Mouse (Mus musculus) thymus, adult 2 months (tissue): ENCODE data around the gene Dop1b. TPM values are rescaled to one million over a fixed set of nuclear protein-coding genes. Genes with fewer than 3 reads are reported as not detected.

Source experiments
- DNase-seq: peaks from one replicate; pipeline ENCODE4 v3.0.0; 2021
- H3K27ac ChIP-seq: fragments of 200-500 bp; 2 replicates; pipeline ENCODE4 v1.5.1; 2012; ENCODE audit warnings: low read length, control low read depth; ENCODE audit not compliant: control insufficient read depth, insufficient read depth
- H3K27me3 ChIP-seq: fragments of 200-500 bp; 2 replicates; pipeline ENCODE4 v1.6.1; 2012; ENCODE audit warnings: mild to moderate bottlenecking, low read length, moderate library complexity, mixed read lengths; ENCODE audit not compliant: control insufficient read depth, insufficient read depth
- H3K36me3 ChIP-seq: fragments of 200-500 bp; 2 replicates; pipeline ENCODE4 v1.6.1; 2012; ENCODE audit warnings: mild to moderate bottlenecking, low read length, moderate library complexity; ENCODE audit not compliant: control insufficient read depth, insufficient read depth
- H3K4me1 ChIP-seq: fragments of 200-500 bp; replicated peaks from 2 replicates; pipeline ENCODE4 v1.6.1; 2012; ENCODE audit warnings: low read length; ENCODE audit not compliant: control insufficient read depth, insufficient read depth
- H3K4me3 ChIP-seq: fragments of 200-500 bp; 2 replicates; pipeline ENCODE4 v1.5.1; 2012; ENCODE audit warnings: mild to moderate bottlenecking, low read length, control low read depth, moderate library complexity; ENCODE audit not compliant: control insufficient read depth, insufficient read depth
- CTCF ChIP-seq: fragments of 200-500 bp; IDR thresholded peaks from 2 replicates; pipeline ENCODE4 v1.5.1; 2012; ENCODE audit warnings: mild to moderate bottlenecking, control low read depth, low read length, moderate library complexity, borderline replicate concordance; ENCODE audit not compliant: control insufficient read depth, poor library complexity, insufficient read depth; ENCODE audit errors: extremely low read depth
- POLR2A ChIP-seq: fragments of 200-500 bp; IDR thresholded peaks from 2 replicates; pipeline ENCODE4 v1.6.1; 2012; ENCODE audit warnings: mild to moderate bottlenecking, low read length, control low read depth, moderate library complexity; ENCODE audit not compliant: control insufficient read depth, poor library complexity, insufficient read depth; ENCODE audit errors: extremely low read depth
- WGBS: fragments of 180-500 bp; shearing (Covaris S2); methylation state at CpG from one replicate; pipeline ENCODE4 v1.1.7; 2018; 5-methylcytosine and 5-hydroxymethylcytosine counted together
- polyA plus RNA-seq: library from polyadenylated mRNA; depleted of rRNA; stranded (reverse); fragments of >200 nt; gene quantifications from 2 replicates; pipeline ENCODE4 v1.2.3, GENCODE M21; 2012

Gene Dop1b
- polyA plus RNA-seq, 1 experiment: 60.6 TPM

DNA sequence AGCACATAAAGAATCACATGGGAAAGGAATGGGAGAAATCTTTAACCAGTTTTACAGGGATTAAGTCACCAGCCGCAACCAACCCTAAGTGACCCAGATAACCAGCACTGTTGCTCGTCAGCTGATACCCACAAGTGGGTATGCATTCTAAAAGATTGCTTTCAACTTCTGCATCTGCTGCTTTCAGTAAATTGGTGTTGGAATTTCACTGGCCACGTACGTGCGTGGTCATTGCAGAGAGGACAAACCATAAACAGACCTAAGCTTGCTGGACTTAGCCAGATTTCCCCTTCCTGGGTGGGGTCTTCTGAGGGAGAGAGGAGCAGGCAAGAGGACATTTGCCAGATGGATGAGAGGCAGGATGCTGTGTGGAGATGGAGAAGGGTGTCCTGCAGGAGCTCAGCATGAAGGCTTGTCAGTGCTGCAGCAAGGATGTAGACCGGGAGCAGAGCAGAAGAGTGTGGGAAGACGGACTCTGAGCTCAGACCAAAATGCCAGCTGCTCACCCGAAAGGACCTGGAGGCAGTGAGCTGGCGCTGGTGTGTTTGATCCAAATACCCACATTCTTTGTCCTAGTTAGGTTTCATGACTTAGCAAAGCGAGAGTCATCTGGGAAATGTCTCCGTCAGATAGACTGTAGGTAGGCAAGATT, 86.3 kb downstream of the Dop1b start:
- 96% methylated on average over 11 of the region's 11 CpGs for WGBS
- no peak overlapping the region for H3K27ac ChIP-seq

GRCm38 (mm10) chr16:93798623-93799022, 86.9 kb downstream of the Dop1b start:
- TF ChIP-seq CTCF: no peak
- no peak for TF ChIP-seq POLR2A
- Histone ChIP-seq H3K4me3 (no peak overlapping the region), H3K36me3 (no peaks in the 10 kb centered on the region; the same call in 1 of the 2 replicates), H3K27ac (peak overlapping the region; percentile 7; the same call in 1 of the 2 replicates), H3K4me1 (peaks cover 9% of the 10 kb centered on the region), H3K27me3 (no peaks in the 10 kb centered on the region)
- WGBS: 63% methylated on average over 5 of the region's 5 CpGs
- DNase-seq: no peak

More for the DNA sequence above, 86.3 kb downstream of the Dop1b start:
- Histone ChIP-seq H3K36me3 (no peaks in the 10 kb centered on the region; the same call in 1 of the 2 replicates), H3K4me3 (no peak overlapping the region), H3K27me3 (no peaks in the 10 kb centered on the region), H3K4me1 (peaks cover 9% of the 10 kb centered on the region)
- TF ChIP-seq CTCF (no peak), POLR2A (no peak)
- DNase-seq: no peak

GRCm38 (mm10) chr16:93799071-93799470, 87.4 kb downstream of the Dop1b start:
- Histone ChIP-seq H3K36me3 (no peaks in the 10 kb centered on the region; the same call in 1 of the 2 replicates), H3K27me3 (no peaks in the 10 kb centered on the region), H3K4me3 (no peak overlapping the region), H3K27ac (peak overlapping the region; percentile 7; the same call in 1 of the 2 replicates), H3K4me1 (peaks cover 9% of the 10 kb centered on the region)
- TF ChIP-seq POLR2A (no peak), CTCF (no peak)
- WGBS: 85% methylated on average over 3 of the region's 3 CpGs
- DNase-seq: no peak

DNA sequence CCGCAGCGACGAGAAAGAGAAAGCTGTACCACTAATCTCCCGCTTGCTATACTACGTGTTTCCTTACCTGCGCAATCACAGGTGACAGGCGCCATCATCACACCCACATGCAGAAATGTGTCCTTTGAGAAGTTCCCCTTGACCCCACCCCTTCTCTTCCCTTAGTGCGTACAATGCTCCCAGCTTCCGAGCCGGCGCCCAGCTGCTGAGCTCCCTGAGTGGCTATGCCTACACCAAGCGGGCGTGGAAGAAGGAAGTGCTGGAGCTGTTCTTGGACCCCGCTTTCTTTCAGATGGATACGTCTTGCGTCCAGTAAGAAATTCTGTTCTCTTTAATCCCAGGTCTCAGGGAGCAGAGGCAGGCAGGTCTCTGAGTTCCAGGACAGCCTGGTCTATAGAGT, 88.2 kb downstream of the Dop1b start:
- DNase-seq: no peak
- H3K36me3 ChIP-seq: no peaks in the 10 kb centered on the region; the same call in 1 of the 2 replicates
- WGBS: 97% methylated on average over 16 of the region's 16 CpGs
- no peak for TF ChIP-seq POLR2A
- no peak for TF ChIP-seq CTCF
- no peak overlapping the region for H3K27ac ChIP-seq
- H3K4me1 ChIP-seq: peaks cover 9% of the 10 kb centered on the region
- no peak overlapping the region for H3K4me3 ChIP-seq
- H3K27me3 ChIP-seq: no peaks in the 10 kb centered on the region

DNA sequence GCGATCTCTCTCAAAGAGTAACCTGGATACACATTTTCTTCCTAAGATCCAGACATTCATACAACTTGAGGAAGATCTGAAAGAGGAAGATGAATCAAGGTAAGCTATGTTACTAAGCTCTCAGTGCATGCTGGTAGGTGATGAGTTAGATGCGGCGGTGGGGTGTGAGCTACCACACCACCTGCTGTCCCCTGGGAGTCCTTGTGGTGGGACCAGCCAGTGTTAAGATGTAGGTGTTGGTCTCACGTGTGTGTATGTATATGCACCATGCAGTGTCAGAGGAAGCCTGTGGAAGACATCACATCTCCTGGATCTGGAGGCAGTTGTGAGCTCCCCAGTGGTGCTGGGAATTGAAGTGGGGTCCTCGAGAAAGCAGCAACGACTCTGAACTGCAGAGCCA, 95.5 kb downstream of the Dop1b start:
- no peaks in the 10 kb centered on the region; the same call in 1 of the 2 replicates for H3K36me3 ChIP-seq
- H3K27me3 ChIP-seq: no peaks in the 10 kb centered on the region
- H3K27ac ChIP-seq: 0 out of 2 replicates have a peak overlapping the region, but pooled peaks have one; percentile 13
- H3K4me1 ChIP-seq: peaks cover 12% of the 10 kb centered on the region
- no peak overlapping the region for H3K4me3 ChIP-seq
- no peak for DNase-seq
- WGBS: 97% methylated on average over 6 of the region's 6 CpGs
- no peak for TF ChIP-seq POLR2A
- no peak for TF ChIP-seq CTCF

- DNase-seq: no peak
- Histone ChIP-seq H3K27me3 (no peaks in the 10 kb centered on the region), H3K4me3 (no peak overlapping the region), H3K27ac (no peak overlapping the region), H3K36me3 (no peaks in the 10 kb centered on the region; the same call in 1 of the 2 replicates), H3K4me1 (peaks cover 12% of the 10 kb centered on the region)
- 61% methylated on average over 8 of the region's 8 CpGs for WGBS
- TF ChIP-seq CTCF (no peak), POLR2A (no peak)
These were observed 96.4 kb downstream of the Dop1b start for GRCm38 (mm10) chr16:93807961-93808554.

DNA sequence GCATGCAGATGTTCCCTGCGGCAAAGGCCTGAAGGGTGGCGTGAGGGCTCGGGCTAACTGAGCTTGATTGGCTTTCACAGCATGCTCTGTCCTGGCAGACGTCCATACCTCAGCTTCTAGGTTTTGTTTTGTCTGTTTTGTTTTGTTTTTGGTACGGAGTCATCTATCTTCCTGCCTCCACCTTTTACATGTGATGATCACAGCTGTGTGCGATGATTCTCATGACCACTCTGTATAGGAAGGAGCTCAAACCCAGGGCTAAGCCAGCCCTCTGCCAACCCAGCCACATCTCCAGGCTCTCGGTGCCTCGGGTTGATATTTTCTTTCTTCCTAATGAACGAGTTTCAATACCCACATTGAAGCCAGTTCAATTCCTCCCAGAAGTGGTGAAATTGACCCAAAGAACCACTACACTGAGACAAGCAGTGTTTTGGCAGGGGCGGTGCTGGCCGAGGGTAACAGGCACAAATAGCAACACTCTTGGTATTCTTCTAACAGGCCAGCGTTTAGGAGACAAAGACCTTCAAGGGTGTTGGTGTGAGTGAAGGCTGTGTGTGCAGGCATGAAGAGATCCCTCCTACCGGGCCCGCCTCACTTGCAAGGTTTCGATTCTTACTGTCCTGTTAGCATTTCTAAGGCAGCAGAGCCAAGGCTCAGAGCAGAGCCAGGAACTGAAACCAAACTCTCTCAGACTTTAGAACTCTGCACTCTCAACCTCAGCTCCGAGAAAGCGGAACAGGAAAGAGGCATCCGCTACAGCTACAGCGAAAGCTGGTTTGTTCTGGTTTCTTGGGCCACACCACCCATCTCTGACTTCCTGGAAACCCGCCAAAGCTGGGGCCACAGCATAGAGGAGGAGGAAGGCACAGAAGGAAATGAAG, 104.4 kb downstream of the Dop1b start:
- 7% methylated on average over 20 of the region's 20 CpGs for WGBS
- Histone ChIP-seq H3K27me3 (no peaks in the 10 kb centered on the region), H3K4me3 (peak overlapping the region; percentile 54), H3K4me1 (peaks cover 34% of the 10 kb centered on the region), H3K36me3 (no peaks in the 10 kb centered on the region), H3K27ac (peak overlapping the region; percentile 100)
- TF ChIP-seq CTCF: no peak
- TF ChIP-seq POLR2A: no peak
- DNase-seq: peak; percentile 84
